Mouse (Mus musculus) heart, postnatal 10 days (tissue): Measurements from ENCODE around the gene Parva. TPM values are rescaled to one million over a fixed set of nuclear protein-coding genes. Genes with fewer than 3 reads are reported as not detected.

Source experiments
- DNase-seq, 2 experiments: peaks; one replicate each; pipeline ENCODE4 v3.0.0; 2021
- intact Hi-C: fragments of 180-260 bp; cut with DNase I; formaldehyde crosslinking; loops from one replicate; pipeline ENCODE4 v1.15.1; 2025
- total RNA-seq, 2 experiments: library from RNA; stranded (reverse); gene quantifications; 2 replicates each; pipeline ENCODE4 v1.2.3; 2021

The Parva gene
- total RNA-seq, 2 experiments from 2014 or later = 88.1 to 92.3 TPM

- intact Hi-C loops = loop anchor here (1.0 to 5.0 kb wide), 3 partner anchors 97 to 398 kb away; partner anchors contain the start of gene Tead1
- DNase-seq = peak; percentile 84 to 87
These were observed 42.5 kb downstream of the Parva start for GRCm38 (mm10) chr7:112469817-112470216.

GRCm38 (mm10) chr7:112471316-112471715, 44.0 kb downstream of the Parva start:
- DNase-seq = peak; percentile 64 to 70
- intact Hi-C loops = loop anchor here (5.0 kb wide), 1 partner anchor 96 kb away; no protein-coding TSS in a partner anchor

GRCm38 (mm10) chr7:112472024-112472707, 44.9 kb downstream of the Parva start:
- intact Hi-C loops = loop anchor here (5.0 kb wide), 1 partner anchor 95 kb away; no protein-coding TSS in a partner anchor
- DNase-seq = no peak

DNA sequence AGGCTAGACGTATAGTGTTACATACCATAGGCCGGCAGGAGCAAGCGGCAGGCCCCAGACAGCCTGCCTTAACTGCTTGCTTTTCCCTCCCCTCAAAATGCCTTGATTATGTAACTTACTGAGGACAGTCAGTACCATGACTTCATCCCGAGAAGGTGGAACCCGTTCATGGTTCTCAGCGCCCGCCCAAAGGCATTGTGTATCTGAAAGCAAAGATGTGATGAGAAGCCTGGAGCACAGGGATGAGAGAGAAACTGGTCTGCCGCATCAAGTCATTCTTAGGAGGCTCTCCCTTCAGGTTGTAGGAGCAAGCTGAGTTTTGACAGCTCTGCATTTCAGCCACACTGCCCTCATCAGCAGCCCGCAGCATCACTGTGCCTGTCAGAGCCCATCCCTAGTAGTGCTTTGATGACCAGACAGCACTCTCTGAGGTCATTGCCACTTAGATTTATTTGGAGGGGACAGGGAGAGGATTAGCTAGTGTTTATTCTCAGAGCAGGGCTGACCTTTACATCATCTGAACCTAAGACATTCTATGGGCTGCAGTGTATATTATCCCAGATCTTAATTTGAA, 45.5 kb downstream of the Parva start:
- intact Hi-C loops = loop anchor here (5.0 kb wide), 1 partner anchor 95 kb away; no protein-coding TSS in a partner anchor

GRCm38 (mm10) chr7:112473649-112474435, 46.5 kb downstream of the Parva start:
- intact Hi-C loops = loop anchor here (5.0 kb wide), 1 partner anchor 93 kb away; no protein-coding TSS in a partner anchor
- peak in 1 of 2 experiments; percentile 45 for DNase-seq

More for the DNA sequence above, 45.5 kb downstream of the Parva start:
- DNase-seq = no peak

GRCm38 (mm10) chr7:112479116-112479515, 51.8 kb downstream of the Parva start:
- peak; percentile 79 to 82 for DNase-seq
- intact Hi-C loops = no loop called here

DNA sequence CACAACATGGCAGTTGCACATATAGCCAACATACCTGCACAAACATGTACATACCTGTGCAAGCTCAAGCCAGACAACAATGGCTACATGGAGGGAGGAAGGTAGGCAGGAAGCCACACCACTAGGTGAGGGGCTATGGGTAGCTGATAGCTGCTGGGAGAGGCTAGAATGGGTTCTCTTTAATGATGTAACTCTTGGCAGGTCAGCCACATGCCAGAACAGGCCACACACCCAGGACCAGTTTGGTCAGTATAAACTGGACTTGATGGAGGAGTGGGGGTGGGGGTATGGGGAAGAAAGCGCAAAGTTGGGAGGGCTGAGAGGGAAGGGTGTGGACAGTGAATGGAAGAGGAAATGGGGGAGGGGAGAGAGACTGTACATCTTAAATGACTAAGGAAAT, 53.7 kb downstream of the Parva start:
- DNase-seq = no peak
- intact Hi-C loops = no loop called here

GRCm38 (mm10) chr7:112482572-112482971, 55.3 kb downstream of the Parva start:
- no peak for DNase-seq
- intact Hi-C loops = loop anchor here (2.0 kb wide), 1 partner anchor 18 kb away; no protein-coding TSS in a partner anchor

DNA sequence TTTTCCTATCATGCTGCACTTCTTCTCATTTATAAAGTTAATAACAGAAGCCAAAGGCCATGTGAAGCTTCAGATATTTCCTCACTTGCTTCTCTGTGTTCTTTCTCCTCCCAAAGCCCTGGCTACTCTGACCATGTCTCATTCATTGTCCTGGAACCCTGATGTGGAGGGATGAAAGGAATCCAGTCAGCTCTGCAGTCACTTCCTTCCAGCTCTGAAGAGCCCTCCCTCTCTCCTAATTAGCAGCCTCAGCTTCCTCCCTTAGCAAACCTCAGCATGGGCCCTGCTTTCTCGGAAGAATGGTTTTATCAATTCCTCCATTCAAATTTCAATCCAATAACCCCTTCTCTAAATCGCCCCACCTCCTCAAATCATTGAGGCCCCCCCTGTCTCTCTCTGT, 56.1 kb downstream of the Parva start:
- DNase-seq = no peak
- intact Hi-C loops = loop anchor here (2.0 kb wide), 1 partner anchor 17 kb away; no protein-coding TSS in a partner anchor

DNA sequence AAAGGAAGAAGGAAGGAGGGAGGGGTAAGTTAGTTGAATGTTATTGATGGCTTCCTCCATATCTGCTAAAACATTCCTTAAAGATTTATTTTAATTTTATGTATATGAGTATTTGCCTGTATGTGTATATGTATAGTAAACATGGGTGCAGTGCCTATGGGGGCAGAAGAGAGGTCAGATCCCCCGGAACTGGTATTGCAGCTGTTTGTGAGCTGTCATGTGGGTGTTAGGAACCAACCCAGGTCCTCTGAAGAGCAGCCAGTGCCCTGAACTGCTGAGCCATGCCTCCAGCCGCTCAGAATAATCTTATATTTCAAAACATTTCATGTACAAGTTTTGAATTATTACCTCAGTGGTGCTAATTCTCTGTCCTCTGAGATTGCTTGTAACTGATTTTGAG, 63.5 kb downstream of the Parva start:
- no peak for DNase-seq
- intact Hi-C loops = no loop called here

GRCm38 (mm10) chr7:112491737-112492136, 64.4 kb downstream of the Parva start:
- DNase-seq = no peak
- intact Hi-C loops = no loop called here

DNA sequence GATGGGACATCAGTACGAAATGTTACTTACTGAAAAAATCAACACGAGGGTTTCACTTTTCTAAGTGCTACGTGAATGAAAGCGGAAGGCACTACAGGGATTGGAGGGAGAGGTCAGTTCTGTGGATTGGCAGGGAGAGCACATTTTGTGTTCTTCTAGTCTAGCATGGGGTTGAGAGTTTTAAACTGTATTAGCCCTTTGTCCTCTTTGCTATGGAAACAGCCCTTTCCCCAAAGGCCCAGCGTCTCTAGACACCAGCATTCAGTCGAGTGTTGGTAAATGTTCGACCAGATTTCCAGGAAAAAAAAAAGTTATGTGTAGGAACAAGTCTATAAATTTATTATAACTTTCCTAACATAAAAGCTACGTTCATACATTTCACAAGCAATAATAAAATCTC, 68.6 kb downstream of the Parva start:
- intact Hi-C loops = no loop called here

DNA sequence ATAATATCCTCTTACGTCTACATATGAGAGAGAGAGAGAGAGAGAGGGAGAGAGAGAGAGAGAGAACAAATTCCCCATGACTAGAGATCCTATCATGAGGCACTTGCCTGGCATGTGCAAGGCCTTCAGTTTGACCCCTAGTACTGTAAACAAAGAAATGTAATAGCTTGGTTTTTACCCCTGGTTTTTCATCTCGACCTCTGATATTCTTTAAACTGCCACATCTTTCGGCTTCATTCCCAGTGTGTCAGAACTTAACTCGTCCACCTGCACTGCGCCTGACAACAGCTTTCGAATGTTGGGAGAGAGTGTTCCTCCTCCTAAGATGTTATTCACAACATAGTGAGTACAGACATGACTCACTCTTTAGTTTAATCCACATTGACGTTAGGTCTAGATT, 69.6 kb downstream of the Parva start:
- no peak for DNase-seq
- intact Hi-C loops = no loop called here

More for the DNA sequence above, 68.6 kb downstream of the Parva start:
- no peak for DNase-seq

DNA sequence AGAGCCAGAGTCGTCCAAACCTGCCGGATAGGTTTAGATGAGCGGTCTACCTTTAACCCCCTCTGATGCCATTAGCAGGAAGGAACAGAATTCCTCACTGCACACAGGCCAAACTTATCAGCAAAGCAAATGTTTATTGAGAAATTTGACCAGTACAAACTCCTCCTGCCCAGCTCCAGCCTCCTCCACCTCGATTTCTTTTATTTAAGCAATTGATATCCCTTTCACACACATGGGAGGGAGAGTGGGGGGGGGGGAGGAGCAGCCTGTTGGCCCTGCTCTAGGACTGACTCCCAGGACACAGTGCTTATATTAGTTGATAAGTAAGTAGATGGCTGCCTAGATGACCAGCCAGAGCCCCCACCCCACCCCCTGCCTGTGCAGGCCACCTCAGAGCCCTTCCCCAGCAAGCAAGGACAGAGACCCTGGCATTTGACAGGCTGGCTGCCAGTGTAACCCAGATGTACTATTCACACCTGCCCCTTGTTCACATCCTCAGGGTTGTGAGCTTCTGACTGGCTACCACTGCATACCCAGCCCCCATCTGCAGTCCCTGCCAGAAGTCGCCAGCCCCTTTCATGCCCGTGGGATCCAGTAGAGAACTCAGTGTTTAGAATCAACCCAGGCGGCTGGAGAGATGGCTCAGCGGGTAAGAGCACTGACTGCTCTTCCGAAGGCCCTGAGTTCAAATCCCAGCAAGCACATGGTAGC, 71.4 kb downstream of the Parva start:
- no peak for DNase-seq
- intact Hi-C loops = loop anchor here (2.0 kb wide), 1 partner anchor 62 kb away; no protein-coding TSS in a partner anchor

- peak; percentile 43 to 45 for DNase-seq
These were observed 72.3 kb downstream of the Parva start for GRCm38 (mm10) chr7:112499453-112500133.

DNA sequence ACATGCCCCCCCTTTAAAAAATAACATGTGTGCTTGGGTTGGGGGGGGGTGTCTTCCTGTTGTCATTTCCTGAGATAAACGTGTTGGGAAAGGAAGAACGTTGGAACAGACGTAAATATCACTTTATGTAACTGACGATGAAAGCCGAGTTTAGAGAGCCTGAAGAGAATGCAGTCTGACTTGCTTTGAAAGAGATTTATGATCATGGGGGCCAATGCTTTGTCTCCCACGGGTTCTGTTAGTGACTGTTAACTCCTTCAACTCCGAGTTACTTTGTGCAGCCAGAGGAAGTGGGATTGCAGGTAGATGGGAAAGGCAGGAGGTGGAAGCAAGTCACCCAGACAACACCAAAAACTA, 72.8 kb downstream of the Parva start:
- intact Hi-C loops = loop anchor here (2.0 kb wide), 1 partner anchor 17 kb away; no protein-coding TSS in a partner anchor
- DNase-seq = no peak

More at GRCm38 (mm10) chr7:112499453-112500133, 72.3 kb downstream of the Parva start:
- intact Hi-C loops = loop anchor here (2.0 kb wide), 2 partner anchors 17 to 61 kb away; no protein-coding TSS in a partner anchor

GRCm38 (mm10) chr7:112502050-112502809, 74.9 kb downstream of the Parva start:
- DNase-seq = peak; percentile 35 to 41
- intact Hi-C loops = no loop called here

DNA sequence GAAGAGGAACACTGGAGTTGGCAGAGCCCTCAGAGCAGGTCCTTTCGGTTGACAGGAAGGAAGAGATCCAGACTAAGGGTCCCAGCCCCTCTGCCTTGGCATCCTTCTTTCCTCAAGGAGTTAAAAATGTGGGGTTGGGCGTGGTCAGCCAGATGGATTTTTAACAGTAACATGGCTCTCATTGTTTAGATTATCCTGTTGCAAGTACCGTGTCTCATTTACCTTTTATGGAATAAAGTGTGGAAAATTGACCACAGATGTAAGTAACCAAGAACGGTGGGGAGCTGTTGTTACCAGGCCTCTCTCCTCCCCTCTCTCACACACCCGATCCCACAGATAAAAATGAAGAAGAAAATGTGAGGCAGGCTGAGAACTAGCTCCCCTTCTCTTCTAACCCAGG, 75.5 kb downstream of the Parva start:
- no peak for DNase-seq
- intact Hi-C loops = no loop called here

DNA sequence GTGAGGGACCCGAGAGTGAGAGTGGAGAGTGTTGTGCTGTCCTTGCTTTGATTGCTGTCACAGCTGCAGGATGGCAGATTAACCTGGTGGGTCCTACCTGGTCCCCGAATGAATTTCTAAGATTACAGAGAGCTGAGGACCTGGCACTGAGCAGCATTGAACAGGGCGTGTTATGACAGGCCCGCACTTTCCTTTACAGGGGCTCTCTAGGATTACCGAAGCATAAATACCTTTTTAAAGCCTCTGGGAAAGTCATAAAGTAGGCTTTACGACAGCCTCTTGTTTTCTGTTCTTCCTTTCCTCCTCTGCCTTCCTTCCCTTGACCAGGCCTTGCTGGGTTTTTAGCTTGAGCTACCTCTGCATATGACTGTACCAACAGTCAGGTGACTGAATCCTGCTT, 76.1 kb downstream of the Parva start:
- DNase-seq = no peak
- intact Hi-C loops = no loop called here
